Mouse (Mus musculus): ENCODE data around the gene Dpp4. TPM values are rescaled to one million over a fixed set of nuclear protein-coding genes. Genes with fewer than 3 reads are reported as not detected.
A peak's percentile ranks its signal among the peaks of the same experiment; 100 is the strongest.

The Dpp4 gene
- total RNA-seq (2021), result 1 to 10 TPM; 2.2 to 2.4 TPM

- no peak for DNase-seq (ENCODE audit: low spot score in 2 of 2)
- intact Hi-C loops (cut with DNase I), result no loop called here
Measured at GRCm38 (mm10) chr2:62412081-62412821, at the start of gene Dpp4. Dpp4 (minus strand) TSS chr2:62412231.

DNA sequence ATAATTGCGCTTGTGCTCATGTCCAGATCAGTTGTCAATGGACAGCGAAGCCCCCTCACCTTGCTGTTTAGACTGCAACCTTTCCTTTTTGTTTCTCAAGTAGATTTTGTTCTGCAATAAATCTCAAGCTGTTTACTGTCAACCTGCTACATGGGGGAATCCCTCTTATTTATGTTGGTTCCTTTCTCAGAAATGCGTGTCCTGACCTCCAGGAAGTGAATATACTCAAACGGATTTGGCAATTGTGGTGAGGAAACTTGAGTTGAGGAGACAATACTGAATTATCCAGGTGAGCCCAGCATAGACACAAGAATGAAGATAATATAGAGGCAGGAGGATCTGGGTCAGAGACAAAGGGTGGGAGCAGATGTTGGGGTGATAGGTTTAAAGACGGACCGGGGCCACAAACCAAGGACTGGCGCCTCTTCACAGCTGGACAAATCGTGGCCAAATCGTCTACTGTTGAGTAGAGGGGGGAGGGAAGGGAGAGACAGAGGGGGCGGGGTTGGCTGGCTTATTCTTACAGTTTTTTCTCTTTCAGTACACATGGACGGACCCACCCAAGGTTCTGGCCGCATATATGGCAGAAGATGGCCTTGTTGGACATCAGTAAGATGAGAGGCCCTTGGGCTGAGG lies 48.9 kb upstream of the Dpp4 start:
- intact Hi-C loops (cut with DNase I), result no loop called here

GRCm38 (mm10) chr2:62460231-62460710 lies 48.2 kb upstream of the Dpp4 start:
- DNase-seq (ENCODE audit: low spot score in 2 of 2), result peak; percentile 32 to 65
- intact Hi-C loops (cut with DNase I), result no loop called here

More for the DNA sequence above, 48.9 kb upstream of the Dpp4 start:
- no peak for DNase-seq (ENCODE audit: low spot score in 2 of 2)

GRCm38 (mm10) chr2:62459241-62460174 lies 47.5 kb upstream of the Dpp4 start:
- no peak for DNase-seq (ENCODE audit: low spot score in 2 of 2)
- intact Hi-C loops (cut with DNase I), result loop anchor here (2.0 to 5.0 kb wide), 5 partner anchors 113 to 802 kb away; partner anchors contain the start of gene Fap

DNA sequence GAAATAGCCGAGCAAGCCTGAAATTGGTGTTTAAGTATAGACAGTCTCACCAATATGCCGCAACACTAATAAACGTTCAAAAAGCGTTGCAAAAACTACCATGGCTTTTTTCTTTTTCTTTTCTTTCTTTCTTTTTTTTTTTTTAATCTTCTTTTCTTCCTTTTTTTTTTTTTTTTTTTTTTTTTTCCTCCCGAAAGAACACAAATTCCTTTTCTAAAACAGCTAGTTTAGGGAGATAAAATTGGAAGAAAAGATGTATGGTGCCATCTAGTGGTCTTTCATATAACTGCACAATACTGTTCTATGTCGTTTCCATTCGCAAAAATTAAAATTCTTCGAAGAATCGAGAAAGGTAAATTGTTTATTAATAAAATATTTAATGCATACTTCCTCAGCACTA lies 46.0 kb upstream of the Dpp4 start:
- intact Hi-C loops (cut with DNase I), result loop anchor here (2.0 to 5.0 kb wide), 5 partner anchors 111 to 801 kb away; partner anchors contain the start of gene Fap
- peak in 1 of 2 experiments; percentile 62 for DNase-seq (ENCODE audit: low spot score in 2 of 2)

DNA sequence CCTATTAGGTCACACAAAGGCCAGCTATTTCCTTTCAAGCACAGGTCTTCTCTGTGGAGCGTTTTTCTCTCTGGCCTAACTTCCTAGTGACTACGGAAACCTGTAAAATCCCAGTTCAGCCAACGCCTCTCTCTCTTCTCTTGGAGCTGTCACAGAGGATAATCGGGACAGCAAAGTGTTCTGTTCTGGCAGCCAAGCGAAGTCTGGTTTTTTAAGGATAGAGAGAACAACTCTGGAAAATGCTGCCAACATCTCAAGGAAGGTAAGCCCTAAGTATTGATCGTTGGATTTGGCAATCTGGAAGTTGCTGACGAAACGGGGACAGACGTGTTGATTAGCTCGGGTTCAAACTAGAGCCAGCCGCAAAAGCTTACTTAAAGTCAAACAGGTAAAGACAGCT lies 43.0 kb upstream of the Dpp4 start:
- peak in 1 of 2 experiments; percentile 70 for DNase-seq (ENCODE audit: low spot score in 2 of 2)
- intact Hi-C loops (cut with DNase I), result loop anchor here (2.0 to 5.0 kb wide), 5 partner anchors 62 to 798 kb away; partner anchors contain the start of gene Fap

GRCm38 (mm10) chr2:62454033-62454432 lies 42.0 kb upstream of the Dpp4 start:
- peak in 1 of 2 experiments; percentile 92 for DNase-seq (ENCODE audit: low spot score in 2 of 2)
- intact Hi-C loops (cut with DNase I), result loop anchor here (2.0 to 5.0 kb wide), 2 partner anchors 63 to 152 kb away; no protein-coding TSS in a partner anchor

DNA sequence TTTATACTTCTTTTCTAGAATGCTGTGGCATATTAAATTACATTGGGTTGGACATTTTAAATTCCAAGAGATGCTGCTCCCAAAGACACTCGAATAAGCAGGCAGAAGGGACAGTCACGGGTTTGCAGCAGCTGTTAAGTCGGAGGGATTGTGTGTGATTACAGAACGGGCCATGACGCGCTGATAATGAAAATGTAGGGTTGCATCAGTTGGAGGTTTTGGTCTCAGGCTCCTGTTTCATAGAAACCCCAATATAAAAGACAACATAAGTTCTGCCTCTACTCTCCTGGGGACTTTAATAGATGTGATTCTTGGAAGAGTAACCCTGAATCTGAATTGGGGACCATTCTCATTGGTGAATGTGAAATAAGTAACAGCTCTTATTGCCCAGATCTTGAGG lies 38.3 kb upstream of the Dpp4 start:
- intact Hi-C loops (cut with DNase I), result loop anchor here (5.0 kb wide), 1 partner anchor 148 kb away; no protein-coding TSS in a partner anchor
- no peak for DNase-seq (ENCODE audit: low spot score in 2 of 2)

DNA sequence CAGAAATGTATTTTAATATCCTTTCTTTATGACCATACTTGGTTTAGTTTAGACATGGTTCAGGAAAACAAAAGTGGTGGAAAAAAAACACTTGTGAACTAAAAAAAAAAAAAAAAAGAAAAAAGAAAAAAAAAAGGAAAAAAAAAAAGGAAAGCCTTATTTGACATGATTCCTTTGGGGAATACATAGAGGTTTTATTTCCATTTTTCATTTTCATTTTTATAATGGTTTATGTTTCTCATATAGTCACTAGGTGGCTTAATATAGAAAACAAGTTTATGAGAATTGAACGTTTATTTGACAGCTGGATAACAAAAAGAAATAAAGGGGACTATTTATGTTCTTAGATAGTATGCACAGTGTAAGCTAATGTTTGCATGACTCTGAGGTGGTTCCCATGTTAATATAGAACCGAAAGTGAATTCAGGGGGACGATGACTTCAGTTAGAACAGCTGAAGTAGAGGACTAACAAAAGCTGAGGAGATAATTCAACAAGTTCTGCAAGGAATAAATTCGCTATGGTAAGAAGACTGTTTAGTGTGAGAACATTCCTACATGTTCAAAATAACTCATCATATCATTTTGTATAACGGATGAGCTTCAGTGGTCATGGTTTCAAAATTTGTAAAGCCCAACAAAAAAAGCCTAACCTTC lies 37.8 kb upstream of the Dpp4 start:
- intact Hi-C loops (cut with DNase I), result loop anchor here (5.0 kb wide), 1 partner anchor 148 kb away; no protein-coding TSS in a partner anchor
- DNase-seq (ENCODE audit: low spot score in 2 of 2), result no peak

- DNase-seq (ENCODE audit: low spot score in 2 of 2), result no peak
- intact Hi-C loops (cut with DNase I), result no loop called here
Measured at GRCm38 (mm10) chr2:62440802-62441544, 28.9 kb upstream of the Dpp4 start.

- no peak for DNase-seq (ENCODE audit: low spot score in 2 of 2)
- intact Hi-C loops (cut with DNase I), result no loop called here
Measured at GRCm38 (mm10) chr2:62440083-62440482, 28.1 kb upstream of the Dpp4 start.

- intact Hi-C loops (cut with DNase I), result no loop called here
- DNase-seq (ENCODE audit: low spot score in 2 of 2), result no peak
Measured at GRCm38 (mm10) chr2:62431245-62431795, 19.3 kb upstream of the Dpp4 start.

DNA sequence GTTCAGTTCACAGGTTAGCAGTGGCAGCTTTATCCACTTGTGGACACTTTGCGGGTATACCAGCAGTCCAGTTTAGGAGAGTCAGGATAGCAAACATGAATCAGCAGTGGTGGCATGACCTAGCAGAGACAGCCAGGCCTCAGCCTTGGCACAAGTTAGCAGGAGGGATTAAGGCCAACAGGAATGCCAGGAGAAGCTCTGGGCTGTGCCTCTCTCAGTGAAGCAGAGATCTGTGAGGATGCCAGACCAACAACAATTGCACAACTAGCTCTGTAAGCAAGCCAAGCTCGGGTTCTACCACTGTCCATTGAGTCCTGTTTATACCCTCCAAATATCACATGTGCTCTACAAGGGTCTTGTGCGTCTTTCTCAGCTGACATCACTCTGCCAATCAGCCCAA lies 13.9 kb upstream of the Dpp4 start:
- intact Hi-C loops (cut with DNase I), result no loop called here
- DNase-seq (ENCODE audit: low spot score in 2 of 2), result no peak

DNA sequence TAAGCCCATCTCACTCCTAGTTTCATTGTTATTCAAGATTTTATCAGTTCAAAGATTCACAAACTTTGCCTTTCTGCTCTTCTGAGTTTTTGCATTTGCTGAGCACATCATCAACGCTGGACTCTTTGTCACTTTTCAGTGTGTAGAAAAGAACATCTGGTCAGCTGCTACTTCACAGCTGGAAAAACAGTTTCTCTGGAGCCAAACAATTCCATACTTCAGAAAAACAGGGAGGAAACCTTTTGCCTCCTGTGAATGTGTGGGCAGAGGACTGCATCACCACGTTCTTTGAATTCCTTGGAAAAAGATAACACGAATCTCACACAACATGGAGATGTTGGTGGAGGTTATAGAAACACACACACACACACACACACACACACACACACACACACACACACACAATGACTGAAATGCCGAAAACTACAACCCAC lies 11.3 kb upstream of the Dpp4 start:
- no peak for DNase-seq (ENCODE audit: low spot score in 2 of 2)
- intact Hi-C loops (cut with DNase I), result no loop called here

DNA sequence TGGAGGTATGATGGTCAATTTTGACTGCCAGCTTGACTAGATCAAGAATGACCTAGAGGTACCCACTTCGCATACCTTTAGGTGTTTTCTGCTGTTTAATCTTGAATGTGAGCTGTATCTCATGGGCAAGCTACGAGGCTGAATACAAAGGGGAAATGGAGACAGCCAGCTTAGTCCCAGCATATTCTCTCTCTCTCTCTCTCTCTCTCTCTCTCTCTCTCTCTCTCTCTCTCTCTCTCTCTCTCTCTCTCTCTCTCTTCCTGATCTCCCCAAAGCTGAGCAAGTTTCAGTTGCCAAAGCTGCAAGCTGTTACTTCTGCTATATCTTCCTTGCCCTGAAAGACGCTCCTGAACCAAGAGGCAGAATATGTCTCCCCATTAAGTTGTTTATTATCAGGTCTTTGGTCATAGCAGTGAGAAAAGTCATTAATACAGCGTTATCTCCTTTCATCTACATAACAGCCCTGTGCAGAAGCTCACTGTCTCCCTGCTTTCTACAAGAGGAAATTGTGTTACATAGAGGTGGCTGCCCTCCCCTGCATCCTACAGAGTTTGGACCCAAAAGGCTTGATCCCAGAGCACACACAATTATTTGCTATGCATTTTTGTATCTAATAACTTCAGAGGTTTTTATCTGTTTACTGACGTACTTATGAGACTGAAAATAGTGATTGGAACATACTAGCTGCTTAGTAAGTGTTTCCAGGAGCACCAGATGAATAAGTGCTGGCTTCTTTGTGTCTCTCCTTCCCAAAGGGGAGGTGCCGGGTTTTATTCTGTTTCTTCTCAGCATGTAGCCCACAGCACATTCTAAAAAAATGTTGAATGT lies 10.7 kb upstream of the Dpp4 start:
- intact Hi-C loops (cut with DNase I), result no loop called here
- no peak for DNase-seq (ENCODE audit: low spot score in 2 of 2)

- intact Hi-C loops (cut with DNase I), result no loop called here
- DNase-seq (ENCODE audit: low spot score in 2 of 2), result no peak
Measured at GRCm38 (mm10) chr2:62421229-62421628, 9.2 kb upstream of the Dpp4 start.

- intact Hi-C loops (cut with DNase I), result no loop called here
- no peak for DNase-seq (ENCODE audit: low spot score in 2 of 2)
Measured at GRCm38 (mm10) chr2:62420045-62420444, 8.0 kb upstream of the Dpp4 start.

All from left cerebral cortex, postnatal 25 days (tissue).